Mouse (Mus musculus): Measurements from ENCODE around the gene Gm3696. TPM values are rescaled to one million over a fixed set of nuclear protein-coding genes. Genes with fewer than 3 reads are reported as not detected.

Gene Gm3696
- total RNA-seq (2023; ENCODE audit: inconsistent age) = not detected in 4 replicates

GRCm38 (mm10) chr14:7100521-7100920 is at the start of gene Gm3696:
Gene Gm3696 (minus strand): TSS chr14:7100621.

GRCm38 (mm10) chr14:7125312-7125711 is 24.9 kb upstream of the Gm3696 start, which contains the start of gene Gm6676:
Gene Gm6676 (minus strand): TSS chr14:7125412.

GRCm38 (mm10) chr14:7044870-7045269 is 55.6 kb downstream of the Gm3696 start, which contains the start of gene Gm3685:
Gene Gm3685 (minus strand): TSS chr14:7044970.

Other genes with a start within 250 kb of the Gm3696 start
- gene Gm3667, start 210.7 kb downstream of the Gm3696 start, total RNA-seq (2023; ENCODE audit: inconsistent age) = not detected in 4 replicates
- not detected in 4 replicates for gene Gm6356, start 126.8 kb downstream of the Gm3696 start, total RNA-seq (2023; ENCODE audit: inconsistent age)
- not detected in 4 replicates for gene Gm10406, start 73.2 kb downstream of the Gm3696 start, total RNA-seq (2023; ENCODE audit: inconsistent age)
- not detected in 4 replicates for gene Gm3685, start 55.7 kb downstream of the Gm3696 start, total RNA-seq (2023; ENCODE audit: inconsistent age)
- not detected in 4 replicates for gene Gm6676, start 24.8 kb upstream of the Gm3696 start, total RNA-seq (2023; ENCODE audit: inconsistent age)
- not detected in 4 replicates for gene Gm3512, start 73.9 kb upstream of the Gm3696 start, total RNA-seq (2023; ENCODE audit: inconsistent age)
- not detected in 4 replicates for gene Gm16434, start 93.9 kb upstream of the Gm3696 start, total RNA-seq (2023; ENCODE audit: inconsistent age)
- gene Gm3727, start 164.1 kb upstream of the Gm3696 start, total RNA-seq (2023; ENCODE audit: inconsistent age) = not detected in 4 replicates
- gene Gm3739, start 214.4 kb upstream of the Gm3696 start, total RNA-seq (2023; ENCODE audit: inconsistent age) = 0.27 to 0.35 TPM in 2 of 4 replicates, not detected in the others
- gene Gm5797, start 231.8 kb upstream of the Gm3696 start, total RNA-seq (2023; ENCODE audit: inconsistent age) = not detected in 4 replicates

Measured in B cell, adult (primary cell).